Mouse (Mus musculus) forebrain, embryonic 15.5 days (tissue): ENCODE measurements at regions not wholly inside any gene's neighbourhood (a gene's known extent, or its start where the extent isn't known, plus 50 kb on each side); places are given as distances from the start of the nearest gene placed in this dataset.

Experiments
- ATAC-seq: fragments of 200-750 bp; cut with Nextera tagmentation; replicated peaks from 2 replicates; pipeline ENCODE4 v1.8.0; 2017; ENCODE audit warnings: mild to moderate bottlenecking, moderate TSS enrichment, moderate library complexity
- H3K27ac ChIP-seq: fragments of 300-500 bp; sonication (generic); replicated peaks from 2 replicates; pipeline ENCODE4 v1.5.1; 2015; ENCODE audit warnings: mild to moderate bottlenecking, inconsistent platforms
- H3K27me3 ChIP-seq: fragments of 300-500 bp; sonication (generic); 2 replicates; pipeline ENCODE4 v1.6.1; 2015; ENCODE audit warnings: inconsistent platforms
- H3K36me3 ChIP-seq: fragments of 300-500 bp; sonication (generic); 2 replicates; pipeline ENCODE4 v1.6.1; 2015; ENCODE audit warnings: mild to moderate bottlenecking, inconsistent platforms
- H3K4me1 ChIP-seq: fragments of 300-500 bp; sonication (generic); 2 replicates; pipeline ENCODE4 v1.6.1; 2015; ENCODE audit warnings: inconsistent platforms
- H3K4me2 ChIP-seq: fragments of 300-500 bp; sonication (generic); replicated peaks from 2 replicates; pipeline ENCODE4 v1.6.1; 2015; ENCODE audit warnings: mild to moderate bottlenecking, inconsistent platforms
- H3K4me3 ChIP-seq: fragments of 300-500 bp; sonication (generic); 2 replicates; pipeline ENCODE4 v1.5.1; 2015; ENCODE audit warnings: mild to moderate bottlenecking, inconsistent platforms
- H3K9ac ChIP-seq: fragments of 300-500 bp; sonication (generic); replicated peaks from 2 replicates; pipeline ENCODE4 v1.6.1; 2015; ENCODE audit warnings: mild to moderate bottlenecking, inconsistent platforms
- H3K9me3 ChIP-seq: fragments of 300-500 bp; sonication (generic); 2 replicates; pipeline ENCODE4 v1.6.1; 2016; ENCODE audit warnings: inconsistent platforms
- WGBS: fragments of 180-500 bp; shearing (Covaris S2); methylation state at CpG from one replicate; pipeline ENCODE4 v1.1.7; 2015; ENCODE audit warnings: mixed read lengths; 5-methylcytosine and 5-hydroxymethylcytosine counted together

DNA sequence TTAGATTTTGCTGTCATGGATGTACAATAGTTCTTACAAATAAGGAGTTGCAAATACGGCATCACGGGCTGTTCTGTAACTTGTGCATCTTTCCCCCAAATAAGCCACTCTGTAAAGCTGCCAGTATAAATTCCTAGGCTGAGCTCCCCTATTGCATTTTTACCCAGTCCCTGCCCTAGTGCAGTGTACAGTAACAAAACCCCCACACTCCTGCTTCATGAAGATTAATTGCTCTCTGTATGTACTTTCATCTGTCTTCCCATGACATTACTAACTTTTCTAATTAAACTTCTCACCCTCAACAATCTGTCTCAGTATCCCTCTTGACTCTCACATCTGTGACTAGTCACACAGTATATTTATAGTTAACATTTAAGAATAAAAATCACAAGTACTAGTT lies 73.4 kb downstream of the Tm4sf1 start:
- WGBS: 81% methylated on average over 2 of the region's 2 CpGs
- Histone ChIP-seq H3K27me3 (no peaks in the 10 kb centered on the region), H3K9me3 (no peaks in the 10 kb centered on the region), H3K4me3 (no peak overlapping the region), H3K27ac (no peak overlapping the region), H3K4me2 (no peak overlapping the region), H3K9ac (no peak overlapping the region), H3K36me3 (no peaks in the 10 kb centered on the region), H3K4me1 (no peaks in the 10 kb centered on the region)
- no peak for ATAC-seq

DNA sequence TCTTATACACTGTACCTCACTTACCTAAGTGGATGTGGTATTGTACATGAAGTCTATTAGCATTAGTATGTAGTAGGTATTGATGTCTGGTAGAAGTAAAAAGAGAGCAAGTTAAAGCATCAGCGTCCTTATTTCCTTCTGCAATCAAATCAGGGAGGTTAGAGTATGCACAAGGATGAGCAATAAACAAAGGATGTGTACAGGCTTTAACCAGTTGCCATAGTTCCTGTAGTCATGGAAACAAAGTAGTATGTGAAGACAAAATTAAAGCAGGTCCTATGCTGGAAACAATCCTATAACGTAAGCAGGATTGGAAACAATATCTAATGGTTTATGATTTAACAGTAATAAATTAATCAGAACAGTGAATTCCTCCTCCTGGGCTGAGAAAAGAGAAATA lies 78.0 kb downstream of the Tm4sf1 start:
- 60% methylated on average over 2 of the region's 2 CpGs for WGBS
- H3K36me3 ChIP-seq: no peaks in the 10 kb centered on the region
- no peak overlapping the region for H3K4me3 ChIP-seq

GRCm38 (mm10) chr3:57222318-57222914 lies 79.4 kb downstream of the Tm4sf1 start:
- Histone ChIP-seq H3K4me3 (no peak overlapping the region), H3K4me2 (no peak overlapping the region), H3K4me1 (no peaks in the 10 kb centered on the region), H3K27me3 (no peaks in the 10 kb centered on the region), H3K9ac (no peak overlapping the region), H3K9me3 (no peaks in the 10 kb centered on the region), H3K27ac (no peak overlapping the region), H3K36me3 (no peaks in the 10 kb centered on the region)
- WGBS: 93% methylated on average over 3 of the region's 3 CpGs
- ATAC-seq: no peak

More for the DNA sequence above, 78.0 kb downstream of the Tm4sf1 start:
- no peak overlapping the region for H3K9ac ChIP-seq
- ATAC-seq: peak; percentile 76
- H3K4me2 ChIP-seq: no peak overlapping the region
- no peak overlapping the region for H3K27ac ChIP-seq
- no peaks in the 10 kb centered on the region for H3K27me3 ChIP-seq
- no peaks in the 10 kb centered on the region for H3K4me1 ChIP-seq
- no peaks in the 10 kb centered on the region for H3K9me3 ChIP-seq

DNA sequence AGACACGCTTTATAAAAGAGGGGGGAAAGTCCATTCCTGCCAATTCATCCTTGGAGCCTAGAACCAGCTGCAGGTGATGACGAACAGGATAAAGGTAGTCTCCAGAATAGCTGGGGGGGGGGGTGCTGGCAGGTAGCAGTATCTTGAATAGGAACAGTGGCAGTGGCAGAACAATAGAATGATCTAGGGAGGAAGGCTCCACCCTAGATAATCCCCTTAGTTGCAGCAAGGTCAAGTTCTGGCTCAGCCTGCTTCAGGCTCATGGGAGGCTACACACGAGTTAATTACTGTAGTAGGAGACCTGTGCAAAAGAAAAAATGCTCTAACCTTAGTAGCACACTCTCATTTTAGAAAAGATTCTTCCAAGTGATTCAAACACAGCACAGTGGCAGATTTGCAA lies 83.4 kb downstream of the Tm4sf1 start:
- Histone ChIP-seq H3K27me3 (no peaks in the 10 kb centered on the region), H3K9me3 (no peaks in the 10 kb centered on the region), H3K4me3 (no peak overlapping the region), H3K4me1 (no peaks in the 10 kb centered on the region), H3K36me3 (no peaks in the 10 kb centered on the region), H3K27ac (no peak overlapping the region), H3K4me2 (no peak overlapping the region), H3K9ac (no peak overlapping the region)
- ATAC-seq: no peak
- WGBS: 50% methylated on average over 3 of the region's 3 CpGs

DNA sequence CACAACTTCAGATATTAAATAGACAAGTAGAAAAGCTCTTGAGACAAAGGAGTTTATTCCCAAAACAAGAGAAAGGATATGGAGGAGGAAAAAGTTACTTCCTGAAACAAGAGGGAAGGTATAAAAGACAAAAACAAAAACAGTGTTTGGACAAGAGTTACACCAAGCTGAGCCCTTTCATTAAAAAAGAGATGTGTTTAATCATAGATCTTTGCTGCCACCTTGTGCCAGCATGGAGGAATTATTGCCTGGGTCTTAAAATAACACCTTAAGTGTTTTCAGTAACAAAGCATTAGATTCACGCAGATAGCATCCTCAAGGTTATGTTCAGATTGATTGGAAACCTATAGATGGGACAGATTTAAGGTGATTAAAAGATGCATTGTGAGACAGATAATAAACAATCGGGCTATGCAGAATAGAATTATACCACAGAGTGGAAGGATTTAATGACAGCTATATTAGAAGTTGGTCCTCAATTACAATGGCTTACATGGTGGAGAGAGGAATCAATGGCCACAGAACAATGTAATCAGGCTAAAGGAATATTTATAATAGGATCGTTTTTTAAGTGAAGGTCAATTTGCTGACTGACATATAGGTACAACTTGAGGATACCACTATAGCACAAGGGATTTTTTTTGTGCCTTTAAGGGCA lies 97.6 kb downstream of the Tm4sf1 start:
- peak; percentile 66 for ATAC-seq
- 20% methylated on average over 3 of the region's 3 CpGs for WGBS
- Histone ChIP-seq H3K9ac (no peak overlapping the region), H3K4me3 (no peak overlapping the region), H3K4me1 (no peaks in the 10 kb centered on the region), H3K4me2 (no peak overlapping the region), H3K27me3 (no peaks in the 10 kb centered on the region), H3K9me3 (no peaks in the 10 kb centered on the region), H3K27ac (no peak overlapping the region), H3K36me3 (no peaks in the 10 kb centered on the region)

GRCm38 (mm10) chr3:57203418-57203817 lies 98.4 kb downstream of the Tm4sf1 start:
- H3K4me3 ChIP-seq: no peak overlapping the region
- no peak overlapping the region for H3K27ac ChIP-seq
- no peak overlapping the region for H3K9ac ChIP-seq
- H3K36me3 ChIP-seq: no peaks in the 10 kb centered on the region
- H3K9me3 ChIP-seq: no peaks in the 10 kb centered on the region
- whole genome bisulfite sequencing: 89% methylated on average over 4 of the region's 4 CpGs
- ATAC-seq: peak; percentile 48; the same call in 1 of the 2 replicates
- H3K4me1 ChIP-seq: no peaks in the 10 kb centered on the region
- H3K4me2 ChIP-seq: no peak overlapping the region
- H3K27me3 ChIP-seq: no peaks in the 10 kb centered on the region

DNA sequence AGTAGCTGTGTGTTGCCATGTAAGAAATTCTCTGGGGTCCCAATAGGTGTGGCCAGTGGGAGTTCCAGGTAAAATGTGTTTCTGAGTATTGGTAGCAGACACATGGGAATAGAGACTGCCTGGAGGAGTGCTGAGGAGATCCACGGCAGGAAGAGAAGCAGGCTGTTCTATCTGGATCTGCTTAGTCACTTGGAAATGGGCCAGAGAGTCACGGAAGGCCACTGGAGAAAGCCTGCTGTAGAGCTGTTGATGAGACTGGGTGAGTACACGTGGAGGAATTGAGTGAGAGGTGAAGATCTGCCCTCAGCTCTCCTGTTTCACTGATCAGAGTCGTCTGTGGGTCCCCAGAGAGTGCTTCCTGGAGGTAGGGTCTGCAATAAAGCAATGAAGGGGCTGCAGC lies 120.2 kb downstream of the Tm4sf1 start:
- Histone ChIP-seq H3K4me3 (no peak overlapping the region), H3K27me3 (no peaks in the 10 kb centered on the region), H3K4me1 (no peaks in the 10 kb centered on the region), H3K27ac (no peak overlapping the region), H3K4me2 (no peak overlapping the region), H3K9me3 (no peaks in the 10 kb centered on the region), H3K9ac (no peak overlapping the region), H3K36me3 (no peaks in the 10 kb centered on the region)
- no peak for ATAC-seq
- WGBS: 65% methylated on average over 4 of the region's 4 CpGs

DNA sequence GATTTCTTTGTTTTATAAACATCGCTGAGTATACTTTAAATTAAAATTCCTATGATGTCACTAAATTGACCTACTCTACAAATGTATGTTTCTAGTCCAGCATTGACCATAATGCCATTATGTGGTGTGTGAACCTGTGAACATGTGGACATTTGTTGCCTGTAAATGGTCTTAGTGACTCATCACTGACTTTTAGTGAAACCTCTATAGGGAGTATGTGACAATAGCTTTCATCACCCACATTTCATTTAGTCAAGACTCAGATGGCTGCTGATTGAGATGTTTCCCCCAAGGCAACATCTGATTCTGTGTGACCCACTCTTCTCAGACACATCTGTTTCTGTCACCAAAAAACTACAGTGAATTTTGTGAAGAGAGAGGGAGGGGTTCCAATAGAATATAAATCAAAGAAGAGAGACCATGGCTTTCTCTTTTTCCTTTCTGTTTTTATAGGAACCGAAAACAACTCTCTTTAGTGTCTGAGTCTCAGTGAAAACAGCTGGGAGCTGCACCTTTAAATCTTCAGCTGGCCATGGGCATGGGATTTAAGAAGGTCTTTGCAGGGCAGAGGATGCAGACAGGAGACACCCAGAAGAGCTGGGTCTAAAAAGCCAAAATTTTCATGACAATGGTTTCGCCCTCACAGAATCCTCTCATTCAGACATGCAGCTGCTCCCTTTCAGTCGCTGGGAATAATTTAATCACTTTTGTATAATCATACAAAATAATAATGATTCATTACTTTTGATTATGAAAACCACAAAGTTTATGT lies 148.4 kb downstream of the Tm4sf1 start:
- Histone ChIP-seq H3K36me3 (no peaks in the 10 kb centered on the region), H3K27ac (peak overlapping the region; percentile 29), H3K27me3 (no peaks in the 10 kb centered on the region), H3K4me1 (no peaks in the 10 kb centered on the region), H3K9me3 (no peaks in the 10 kb centered on the region), H3K9ac (no peak overlapping the region), H3K4me3 (no peak overlapping the region), H3K4me2 (no peak overlapping the region)
- WGBS: 44% methylated on average over 4 of the region's 4 CpGs
- ATAC-seq: no peak

- Histone ChIP-seq H3K27ac (no peak overlapping the region), H3K4me2 (no peak overlapping the region), H3K4me1 (no peaks in the 10 kb centered on the region), H3K9ac (no peak overlapping the region), H3K27me3 (no peaks in the 10 kb centered on the region), H3K9me3 (no peaks in the 10 kb centered on the region), H3K36me3 (no peaks in the 10 kb centered on the region), H3K4me3 (no peak overlapping the region)
- no peak for ATAC-seq
- 84% methylated on average over 3 of the region's 3 CpGs for WGBS
These were observed 152.6 kb downstream of the Tm4sf1 start for GRCm38 (mm10) chr3:57149156-57149555.

DNA sequence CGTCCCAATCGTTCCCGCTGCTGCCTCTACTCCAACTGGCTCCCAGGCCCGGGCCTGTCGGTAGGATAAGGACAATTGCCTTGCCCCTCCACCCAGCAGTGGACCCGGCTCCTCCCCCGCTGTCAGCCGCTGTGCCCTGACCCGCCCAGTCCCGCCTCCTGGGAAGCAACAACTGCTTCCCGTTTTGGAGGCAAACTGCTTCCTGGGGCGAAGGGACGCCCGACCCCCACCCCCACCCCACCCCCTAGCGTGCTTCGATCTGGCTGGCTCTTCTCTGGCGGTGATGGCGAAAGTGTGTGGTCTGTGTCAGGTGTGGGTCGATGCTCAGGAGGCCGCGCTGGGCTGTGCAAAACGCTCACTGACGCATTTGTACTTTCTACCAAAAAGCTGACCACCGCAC lies 164.9 kb downstream of the Tm4sf1 start:
- peak; percentile 85 for ATAC-seq
- Histone ChIP-seq H3K9me3 (no peaks in the 10 kb centered on the region), H3K27ac (no peak overlapping the region), H3K27me3 (no peaks in the 10 kb centered on the region), H3K4me1 (no peaks in the 10 kb centered on the region), H3K36me3 (no peaks in the 10 kb centered on the region), H3K4me3 (peak overlapping the region; percentile 31), H3K4me2 (peak overlapping the region; percentile 45), H3K9ac (no peak overlapping the region)
- 29% methylated on average over 24 of the region's 24 CpGs for WGBS

- Histone ChIP-seq H3K9ac (no peak overlapping the region), H3K4me2 (no peak overlapping the region), H3K36me3 (no peaks in the 10 kb centered on the region), H3K27me3 (no peaks in the 10 kb centered on the region), H3K4me3 (no peak overlapping the region), H3K27ac (no peak overlapping the region), H3K4me1 (no peaks in the 10 kb centered on the region), H3K9me3 (no peaks in the 10 kb centered on the region)
- 91% methylated on average over 2 of the region's 2 CpGs for WGBS
- ATAC-seq: no peak
These were observed 173.2 kb downstream of the Tm4sf1 start for GRCm38 (mm10) chr3:57128606-57129005.

DNA sequence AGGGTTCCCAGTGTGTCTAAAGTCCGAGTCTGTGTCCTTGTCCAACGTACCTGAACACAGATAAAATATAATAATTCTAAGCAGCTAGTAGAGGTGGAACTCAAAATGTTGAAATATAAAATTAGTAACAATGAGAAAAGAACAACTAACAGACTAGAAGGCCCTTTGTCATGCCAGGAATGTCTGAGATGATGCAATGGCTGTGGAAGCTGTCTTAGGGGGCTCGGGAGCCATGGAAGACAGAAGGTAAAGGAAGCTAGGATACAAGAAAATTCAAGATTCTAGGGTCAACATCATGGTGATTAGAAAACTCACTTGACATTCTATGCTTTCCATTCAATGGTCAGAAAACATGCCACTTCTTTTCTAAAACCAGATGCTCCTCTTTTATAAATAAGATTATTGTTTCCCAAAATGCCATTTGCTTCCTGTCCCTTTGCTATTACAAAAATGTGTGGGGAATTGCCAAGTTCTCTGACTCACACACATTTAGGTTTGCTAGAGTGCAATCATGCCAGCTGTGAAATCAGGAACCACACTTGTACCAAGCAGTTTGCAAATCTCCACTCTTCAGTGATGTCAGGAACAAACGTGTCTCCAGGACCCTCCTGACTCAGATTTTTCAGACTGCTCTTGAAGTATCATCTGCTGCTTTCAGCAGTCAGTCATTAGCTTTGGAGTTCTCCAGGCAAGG lies 175.8 kb downstream of the Tm4sf1 start:
- H3K4me3 ChIP-seq: no peak overlapping the region
- no peak for ATAC-seq
- no peak overlapping the region for H3K27ac ChIP-seq
- no peaks in the 10 kb centered on the region for H3K4me1 ChIP-seq
- WGBS: 83% methylated on average over 4 of the region's 4 CpGs
- H3K9ac ChIP-seq: no peak overlapping the region
- no peaks in the 10 kb centered on the region for H3K36me3 ChIP-seq
- H3K27me3 ChIP-seq: no peaks in the 10 kb centered on the region
- H3K4me2 ChIP-seq: no peak overlapping the region
- H3K9me3 ChIP-seq: no peaks in the 10 kb centered on the region
